Mouse (Mus musculus) adrenal gland, adult (tissue): Measurements from ENCODE around the gene Ncor1.
"Not testable (repeated sequence)": the region's sequence is repeated elsewhere in the genome, so short reads cannot be mapped to it uniquely, and the experiment has no call there.

Source experiments
- DNase-seq, 2 experiments: peaks; one replicate each; pipeline ENCODE4 v3.0.0; 2022 to 2023; ENCODE audit warnings: low spot score in 1 of 2; ENCODE audit not compliant: inconsistent age in 2 of 2

Gene Ncor1

DNA sequence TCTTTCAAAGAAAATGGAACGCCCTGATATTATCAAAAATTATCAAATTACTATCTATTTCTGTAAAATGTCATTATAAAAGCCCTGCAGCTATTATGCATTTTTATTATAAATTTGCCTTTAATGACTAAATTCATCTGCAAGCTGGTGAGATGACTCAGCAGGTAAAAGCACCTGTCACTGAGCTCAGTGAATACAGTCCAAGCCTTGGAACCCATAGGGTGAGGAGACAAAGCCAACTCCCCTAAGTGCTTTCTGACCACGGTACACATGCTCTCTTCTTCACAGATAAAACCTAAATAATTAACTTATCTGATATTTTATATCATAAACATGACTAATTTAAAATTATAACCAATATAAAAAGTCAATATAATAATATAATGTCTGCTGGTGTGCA lies 86.6 kb downstream of the Ncor1 start:
- no peak for DNase-seq

DNA sequence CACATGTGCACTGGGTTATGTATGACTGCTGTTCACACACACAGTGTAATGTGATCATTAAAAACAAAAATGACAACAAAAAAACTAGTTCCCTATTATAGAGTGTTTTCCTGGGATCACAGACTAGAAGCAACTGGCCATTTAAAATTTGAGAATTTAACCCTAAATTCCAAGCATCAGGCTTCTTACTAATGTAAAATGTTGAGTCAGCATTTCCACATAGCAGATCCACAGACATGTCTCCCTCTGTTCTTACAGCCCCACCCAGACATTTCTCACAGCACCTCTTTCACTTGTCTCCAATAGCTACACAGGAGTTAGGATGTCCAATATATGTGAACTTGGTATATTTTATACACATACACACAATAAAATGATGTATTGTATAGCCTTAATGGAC lies 88.4 kb downstream of the Ncor1 start:
- no peak for DNase-seq

DNA sequence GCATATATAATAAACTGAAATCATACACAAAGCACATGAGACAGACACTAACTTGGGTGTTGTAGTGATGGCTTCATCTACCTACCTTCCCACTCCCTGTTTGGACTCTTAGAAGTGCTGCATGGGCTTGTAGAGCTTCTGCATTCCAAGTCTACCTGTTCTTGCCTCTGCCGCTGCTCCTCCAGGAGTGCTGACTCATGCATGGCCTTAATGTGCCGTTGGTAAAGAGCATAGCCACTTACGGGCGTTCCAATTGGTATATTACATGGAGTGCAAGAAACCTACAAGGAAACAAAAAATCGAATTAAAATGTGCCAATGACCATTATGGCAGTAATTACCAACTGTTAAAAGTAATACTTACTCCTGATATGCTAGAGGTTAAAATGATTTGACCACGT lies 91.5 kb downstream of the Ncor1 start:
- no peak for DNase-seq

DNA sequence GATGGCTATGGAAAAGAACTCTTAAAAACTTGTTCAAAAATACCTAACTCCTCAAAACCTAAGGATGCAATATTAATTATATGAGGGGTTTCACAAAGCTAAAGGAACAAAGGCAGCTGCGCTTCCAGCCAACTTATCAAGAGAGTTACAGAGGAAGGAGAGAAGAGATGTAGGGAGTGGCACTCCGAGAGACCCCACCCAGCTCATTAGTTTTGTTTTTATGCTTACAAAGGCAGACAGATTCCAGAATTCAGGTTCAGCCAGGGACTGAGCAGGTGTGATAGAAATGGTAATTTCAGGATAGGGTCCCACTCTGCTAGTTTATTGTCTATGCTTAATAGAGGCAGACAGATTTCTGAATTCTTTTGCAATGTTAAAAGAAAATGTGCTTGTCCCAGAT lies 103.1 kb downstream of the Ncor1 start:
- DNase-seq: no peak

DNA sequence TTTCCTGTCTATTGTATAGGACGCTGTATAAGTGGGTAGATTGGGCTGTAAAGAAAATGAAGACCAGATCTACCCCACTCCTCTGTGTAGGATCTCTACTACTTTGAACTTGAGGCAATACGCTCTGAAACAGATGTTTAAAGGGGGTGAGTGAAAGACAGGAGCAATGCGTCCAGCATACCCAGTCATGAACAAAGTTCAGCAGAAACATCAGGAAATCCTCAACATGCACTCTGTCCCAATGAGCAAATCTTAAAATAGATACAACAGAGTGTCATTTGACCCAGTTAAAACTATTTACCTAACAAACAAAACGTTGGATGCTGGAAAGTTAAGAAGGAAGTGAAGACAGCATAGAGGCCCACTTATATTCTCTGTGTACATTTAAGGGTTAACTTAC lies 106.4 kb downstream of the Ncor1 start:
- no peak for DNase-seq

DNA sequence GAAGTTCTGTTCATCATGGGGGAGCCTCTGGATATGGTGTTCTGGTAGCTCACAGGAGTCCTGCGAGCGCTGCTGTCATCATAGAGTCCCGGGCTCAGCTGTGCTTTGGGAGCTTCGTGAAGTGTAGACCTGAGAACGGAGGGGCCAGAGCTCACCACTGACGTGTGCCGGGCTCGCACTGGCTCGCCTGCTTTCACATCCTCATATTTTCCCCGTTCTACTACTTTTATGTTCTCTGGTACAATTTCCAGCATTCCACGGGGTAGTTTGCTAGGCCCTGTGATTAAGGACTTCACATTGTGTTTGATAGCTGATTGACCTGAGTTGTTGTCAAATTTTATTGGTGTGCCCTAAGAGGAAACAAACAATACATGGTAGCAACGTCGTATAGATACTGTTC lies 115.3 kb downstream of the Ncor1 start:
- no peak for DNase-seq

DNA sequence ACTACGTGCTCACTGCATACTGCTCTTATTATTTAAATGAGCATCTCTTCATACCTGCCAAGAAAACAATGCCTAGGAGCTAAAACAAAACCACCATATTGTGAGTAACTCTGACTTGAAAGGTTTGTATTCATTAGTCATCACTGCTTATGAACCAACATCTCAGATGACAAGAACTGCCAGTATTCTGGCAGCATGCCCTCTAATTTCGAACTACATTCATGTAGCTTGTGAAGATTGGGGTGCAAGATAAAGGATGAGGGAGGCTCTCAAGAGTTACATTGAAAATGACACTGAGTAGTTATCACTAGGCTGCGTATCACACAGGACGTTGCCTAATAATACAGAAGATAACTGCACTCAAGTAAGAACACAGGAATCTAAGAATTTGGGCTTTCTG lies 126.1 kb downstream of the Ncor1 start:
- peak; percentile 36 to 70 for DNase-seq

DNA sequence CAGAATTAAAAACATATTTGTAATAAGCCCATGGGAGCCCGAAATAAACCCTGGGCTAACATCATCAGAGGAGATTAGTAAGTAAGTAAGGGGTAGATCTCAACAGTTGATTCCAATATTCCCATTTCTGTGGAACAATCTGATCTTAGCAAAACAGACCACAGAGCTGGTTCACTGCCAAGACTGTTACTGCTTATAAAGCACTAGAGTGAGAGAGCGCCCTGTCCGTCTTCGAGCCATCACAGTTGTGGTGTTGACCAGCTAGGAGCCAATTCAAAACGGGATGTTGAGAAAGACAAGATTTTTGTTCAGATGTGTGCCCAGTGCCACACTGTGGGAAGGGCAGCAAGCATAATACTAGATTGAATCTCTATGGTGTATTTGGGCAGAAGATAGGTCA lies 127.2 kb downstream of the Ncor1 start:
- peak in 1 of 2 experiments; percentile 15 for DNase-seq

DNA sequence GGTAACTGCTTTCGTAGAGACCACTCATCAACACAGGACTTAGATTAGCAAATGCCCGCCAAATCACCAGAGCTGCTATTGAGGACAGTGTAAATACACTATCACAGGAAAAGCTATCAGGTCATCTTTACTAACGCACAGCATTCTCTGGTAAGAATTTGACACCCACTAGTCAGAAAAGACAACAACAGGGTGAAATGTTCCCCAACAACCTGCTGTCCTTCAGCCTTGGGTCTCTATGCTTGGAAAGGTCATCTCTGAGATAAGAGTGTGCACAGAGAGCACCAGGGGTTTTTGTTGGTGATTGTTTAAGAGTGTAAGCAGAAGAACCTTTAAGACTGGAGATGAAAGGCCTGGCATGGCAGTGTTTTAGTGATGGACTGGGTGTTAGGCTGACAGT lies 134.7 kb downstream of the Ncor1 start:
- peak in 1 of 2 experiments; percentile 64 for DNase-seq

DNA sequence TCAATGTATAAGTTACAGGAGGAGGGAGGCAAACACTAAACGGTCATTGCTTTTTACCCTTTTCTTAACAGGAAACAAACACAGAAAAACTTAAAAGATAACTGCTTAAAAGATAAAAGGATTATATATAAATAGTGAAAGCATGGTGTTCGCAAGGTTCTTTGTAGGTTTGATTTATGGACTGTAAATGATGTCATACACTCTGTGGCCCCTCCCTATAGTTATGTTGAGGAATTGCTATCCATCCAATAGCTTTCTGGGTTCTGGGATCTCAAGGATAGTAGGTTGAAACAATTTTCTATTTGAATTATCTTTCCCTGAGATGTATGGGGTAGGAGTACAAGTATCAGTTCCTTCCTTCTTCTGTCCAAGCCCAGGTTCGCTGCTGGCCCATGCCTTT lies 138.2 kb downstream of the Ncor1 start:
- DNase-seq: no peak

DNA sequence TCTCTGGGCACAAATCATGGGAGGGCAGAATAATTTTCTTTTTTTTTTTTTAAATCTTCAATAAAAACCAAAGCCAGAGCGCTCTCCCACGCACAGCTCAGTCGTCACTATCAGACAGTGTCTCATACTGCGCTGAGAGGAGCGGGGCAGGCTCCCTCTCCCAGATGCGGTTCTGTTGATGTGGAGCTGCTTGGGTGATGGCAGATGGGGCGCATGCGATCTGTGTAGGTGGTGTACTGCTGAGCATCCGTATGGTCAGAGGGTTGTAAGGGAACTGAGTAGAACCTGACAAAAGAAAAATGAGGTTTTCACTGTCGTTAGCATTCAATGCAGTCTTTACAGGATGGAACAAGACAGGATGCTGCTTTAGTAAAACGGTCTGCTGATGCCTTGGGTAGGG lies 140.6 kb downstream of the Ncor1 start:
- no peak for DNase-seq

DNA sequence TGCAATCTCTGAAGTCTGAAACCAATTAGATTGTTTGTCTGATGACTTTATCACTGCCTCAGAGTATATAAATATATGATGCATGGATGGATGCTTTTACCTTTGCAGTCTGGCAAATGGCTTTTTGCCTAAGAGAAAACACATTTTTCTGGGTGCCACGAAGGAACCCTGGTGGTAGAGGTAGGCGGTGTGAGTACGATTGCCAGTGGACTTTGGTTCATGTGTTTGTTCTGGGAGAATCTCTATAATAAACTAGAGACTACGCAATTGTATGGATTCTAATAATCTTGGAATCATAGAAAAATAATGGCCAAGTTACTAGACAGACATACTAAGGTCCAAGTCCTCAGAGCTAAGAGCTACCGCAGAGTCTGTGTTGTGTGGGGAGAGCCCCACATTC lies 143.4 kb downstream of the Ncor1 start:
- DNase-seq: no peak

DNA sequence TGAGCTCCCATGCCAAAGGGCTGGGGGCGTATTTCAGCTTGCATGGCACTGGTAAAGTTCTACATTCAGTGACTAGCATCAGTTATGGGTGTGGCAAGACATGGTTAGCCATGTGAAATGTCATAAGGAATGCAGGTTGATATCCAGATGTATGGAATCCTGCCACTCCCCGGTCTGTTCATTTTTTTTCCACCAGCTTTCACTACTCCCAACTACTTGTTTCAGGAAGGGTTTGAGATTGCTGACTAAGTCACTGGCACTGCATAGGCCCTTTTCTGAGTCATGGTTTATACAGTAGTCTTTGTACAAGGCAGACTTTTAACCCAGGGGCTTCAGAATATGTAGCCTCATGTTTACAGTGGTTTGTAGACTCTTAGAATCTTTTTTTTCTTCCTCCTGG lies 149.0 kb downstream of the Ncor1 start:
- DNase-seq: no peak

DNA sequence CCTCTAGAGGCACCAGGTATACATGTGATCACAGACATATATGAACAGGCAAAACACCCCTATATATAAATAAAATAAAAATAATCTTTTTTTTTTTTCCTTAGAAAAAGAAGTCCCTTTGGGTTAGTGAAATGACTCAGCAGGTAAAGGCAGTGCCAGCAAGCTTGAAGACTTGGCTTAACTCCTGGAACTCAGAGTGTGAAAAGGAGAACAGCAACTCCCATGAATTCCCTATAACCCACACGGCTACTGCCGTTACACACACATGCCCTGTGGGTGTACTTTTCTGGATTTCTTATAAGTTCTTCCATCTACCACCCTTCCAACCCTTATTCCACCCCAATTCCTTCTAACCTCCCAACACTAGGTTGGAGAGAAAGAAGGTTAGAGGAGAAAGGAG lies 152.5 kb downstream of the Ncor1 start:
- DNase-seq: no peak

DNA sequence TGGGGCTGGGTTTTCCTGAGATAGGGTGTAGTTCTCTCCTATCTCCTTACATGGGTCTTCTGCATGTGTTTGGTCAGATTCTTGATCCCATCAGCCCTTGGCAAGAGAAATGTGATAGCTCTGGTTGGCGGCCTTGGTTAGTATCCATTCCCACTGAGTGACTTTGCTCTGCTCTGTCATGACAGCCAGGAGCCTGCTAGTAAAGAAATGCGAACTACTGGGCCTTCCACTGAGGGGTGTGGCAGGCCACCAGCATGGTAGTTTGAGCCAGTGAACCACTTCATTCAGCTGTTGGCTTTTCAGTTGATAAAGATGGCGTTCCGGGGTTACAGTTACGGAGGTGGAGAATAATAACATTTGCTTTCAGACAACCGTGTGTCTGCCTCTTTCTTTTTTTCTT lies 159.5 kb downstream of the Ncor1 start:
- no peak for DNase-seq

DNA sequence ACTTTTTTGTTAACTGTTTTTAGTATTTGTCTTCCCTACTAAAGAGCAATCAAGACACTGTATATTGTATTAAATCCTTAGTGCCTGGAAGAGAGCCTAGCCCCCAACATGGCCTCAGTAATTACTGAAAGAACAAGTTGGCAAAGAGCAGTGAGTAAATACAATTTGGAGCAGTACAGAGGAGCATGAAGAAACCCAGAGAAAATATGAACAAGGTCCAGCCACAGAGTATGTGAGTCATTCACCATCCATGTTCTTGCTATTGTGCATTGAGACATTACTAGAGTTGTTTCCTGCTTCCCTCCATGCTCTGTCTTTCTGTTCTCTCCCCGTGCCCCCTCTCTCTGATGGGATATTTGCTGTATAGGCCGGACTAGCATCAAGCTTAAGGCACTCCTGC lies 164.2 kb downstream of the Ncor1 start:
- DNase-seq: no peak

DNA sequence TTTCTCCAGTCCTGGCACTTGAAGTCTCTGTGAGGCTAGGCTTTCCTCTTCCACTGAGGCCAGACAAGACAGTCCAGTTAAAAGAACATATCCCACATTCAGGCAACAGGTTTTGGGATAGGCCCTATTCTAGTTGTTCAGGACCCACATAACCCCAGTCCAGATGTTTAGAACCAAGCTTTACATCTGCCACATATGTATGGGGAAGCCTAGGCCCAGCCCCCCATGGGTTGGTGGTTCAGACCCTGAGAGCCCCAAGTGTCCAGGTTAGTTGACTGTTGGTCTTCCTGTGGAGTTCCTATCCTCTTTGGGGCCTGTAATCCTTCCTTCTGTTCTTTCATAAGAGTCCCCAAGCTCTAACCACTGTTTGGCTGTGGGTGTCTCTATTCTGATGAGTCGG lies 170.6 kb downstream of the Ncor1 start:
- DNase-seq: no peak

DNA sequence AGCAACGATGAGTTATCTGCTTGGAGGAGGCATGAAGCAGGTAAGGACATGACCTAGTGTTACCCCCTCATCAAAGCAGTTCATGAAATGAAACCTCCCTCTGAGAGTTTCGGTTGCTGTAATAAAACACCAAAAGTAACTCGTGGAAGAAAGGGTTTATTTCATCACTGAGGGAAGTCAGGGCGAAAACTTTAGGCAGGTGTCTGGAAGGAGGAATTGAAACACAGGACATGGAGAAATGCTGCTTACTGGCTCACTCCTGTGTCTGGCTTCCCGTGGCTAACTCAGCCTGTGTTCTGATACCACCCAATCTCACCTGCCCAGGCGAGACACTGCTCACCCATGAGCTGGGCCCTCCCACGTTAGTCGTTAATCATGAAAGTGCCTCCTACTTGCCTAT lies 173.3 kb downstream of the Ncor1 start:
- no peak for DNase-seq

DNA sequence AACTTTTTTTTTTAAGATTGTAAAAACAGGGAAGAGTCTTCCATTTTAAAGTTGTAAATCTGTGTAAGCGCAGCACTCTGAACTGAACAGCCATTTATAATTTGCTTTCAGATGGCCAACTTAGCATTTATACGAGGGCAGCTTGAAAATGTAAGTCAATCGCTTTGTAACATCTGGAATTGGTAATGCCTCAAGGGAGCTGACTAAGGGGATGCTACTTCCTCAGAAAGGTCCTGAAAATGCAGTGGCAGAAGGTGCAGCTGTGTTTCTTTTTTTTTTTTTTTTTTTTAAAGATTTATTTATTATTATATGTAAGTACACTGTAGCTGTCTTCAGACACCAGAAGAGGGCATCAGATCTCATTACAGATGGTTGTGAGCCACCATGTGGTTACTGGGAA lies 174.3 kb downstream of the Ncor1 start:
- not testable (repeated sequence) for DNase-seq

DNA sequence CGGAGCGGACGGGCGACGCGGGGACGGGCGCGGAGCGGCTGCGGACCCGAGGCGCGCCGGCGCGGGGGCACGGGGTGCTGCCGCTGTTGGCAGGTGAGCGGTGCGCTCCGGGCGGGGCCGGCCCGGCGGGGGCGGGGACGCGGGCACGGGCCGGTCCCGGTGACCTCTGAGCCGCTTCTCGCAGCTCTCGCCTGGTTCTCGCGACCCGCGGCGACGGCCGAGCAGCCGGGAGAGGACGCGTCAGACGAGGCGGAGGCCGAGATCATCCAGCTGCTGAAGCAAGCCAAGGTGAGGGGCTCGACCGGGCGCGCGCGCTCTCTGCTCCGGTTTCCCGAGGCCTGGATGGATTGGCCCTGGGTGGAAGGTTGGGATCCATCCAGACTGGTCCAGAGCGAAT lies 176.7 kb downstream of the Ncor1 start:
- no peak for DNase-seq

DNA sequence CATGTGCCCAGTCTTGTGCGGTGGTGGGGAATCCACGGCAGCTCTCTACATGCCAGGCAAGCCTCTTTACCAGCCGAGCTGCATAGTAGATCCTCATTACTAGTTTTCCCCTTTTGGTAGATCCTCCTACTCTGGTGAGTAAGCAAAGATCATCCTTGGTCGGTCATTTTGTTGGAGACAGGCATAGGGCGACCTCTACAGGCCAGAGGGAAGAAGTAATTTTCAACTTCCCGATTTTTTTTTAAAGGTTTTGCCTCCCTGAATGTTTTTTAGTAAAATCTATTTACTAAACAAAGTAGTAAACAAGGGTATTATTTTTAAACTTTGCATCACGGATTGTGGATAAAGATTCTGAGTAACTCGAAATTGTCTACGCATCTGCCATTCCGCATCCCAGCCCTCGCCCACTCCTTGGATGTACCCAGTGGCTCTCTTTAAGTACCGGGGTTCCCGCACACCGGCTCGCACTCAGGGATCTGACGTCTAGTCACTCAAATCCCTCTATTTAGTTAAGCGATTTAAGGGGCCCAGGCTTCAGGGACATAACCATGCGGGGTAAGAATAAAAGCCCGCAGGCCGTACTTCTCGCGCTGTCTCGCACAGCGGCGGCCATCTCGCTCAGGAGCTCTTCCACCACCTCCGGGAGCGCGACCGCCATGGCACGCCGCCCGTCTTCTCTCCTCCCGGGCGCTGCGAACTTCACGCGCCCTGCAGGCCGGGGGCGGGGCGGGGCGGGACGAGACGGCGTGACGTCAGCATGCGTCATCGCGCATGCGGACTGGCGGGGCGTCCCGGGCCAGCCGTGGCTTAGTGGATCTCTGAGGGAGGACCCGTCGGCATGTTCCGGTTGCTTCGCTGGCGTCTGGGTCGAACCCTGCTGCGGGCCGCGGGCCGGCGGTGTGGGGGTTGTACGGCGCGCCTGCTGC lies 177.4 kb downstream of the Ncor1 start, which contains the start of the genes Zswim7 and Ttc19:
Zswim7 (minus strand) TSS at position 701 of the 926 bp plus-strand sequence.
Ttc19 (plus strand) TSS at position 799 of the 926 bp plus-strand sequence.
- peak; percentile 94 to 98 for DNase-seq

DNA sequence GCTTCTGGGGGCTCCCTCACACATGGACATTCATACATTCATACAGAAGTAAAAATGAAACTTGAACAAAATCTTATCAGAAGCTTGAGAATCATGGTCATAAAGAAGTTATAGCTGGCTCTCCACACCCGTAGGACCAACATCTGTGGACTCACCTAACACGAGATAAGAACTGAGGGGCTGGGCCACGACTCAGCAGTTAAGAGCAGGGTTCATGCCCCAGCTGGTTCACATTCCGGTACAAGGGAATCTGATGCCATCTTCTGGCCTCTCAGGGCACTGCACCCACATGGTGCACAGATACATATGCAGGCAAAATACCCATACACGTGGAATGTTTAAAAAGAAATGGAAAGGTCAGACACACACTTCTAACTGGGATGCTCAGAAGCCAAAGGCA lies 180.3 kb downstream of the Ncor1 start:
- DNase-seq: peak; percentile 50 to 89

DNA sequence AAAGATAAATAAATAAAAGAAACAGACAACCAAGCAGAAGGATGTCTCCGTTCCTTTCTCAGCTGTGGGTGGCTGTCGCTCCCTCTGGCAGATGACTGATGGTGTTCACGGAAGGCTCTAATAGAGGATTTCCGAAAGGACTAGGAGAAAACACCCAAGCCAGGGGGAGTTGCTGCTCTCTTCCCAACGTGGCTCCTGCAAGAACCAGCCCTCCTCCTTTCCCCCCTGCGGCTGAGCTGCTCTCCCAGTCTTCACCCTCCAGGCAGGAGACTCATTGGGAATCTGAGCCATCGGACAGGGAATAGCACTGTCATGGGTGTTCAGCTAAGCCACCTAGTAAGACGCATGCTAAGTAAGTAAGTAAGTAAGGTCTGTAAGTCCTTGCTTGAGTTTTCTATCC lies 181.3 kb downstream of the Ncor1 start:
- DNase-seq: no peak
